Mouse (Mus musculus) retina, embryonic 14.5 days (tissue): ENCODE results near the gene Nrxn3.

Source experiments
- DNase-seq: peaks from one replicate; pipeline ENCODE4 v3.0.0-alpha.2; 2015; ENCODE audit warnings: low spot score

Nrxn3 gene

GRCm38 (mm10) chr12:89953237-89953636 lies 1230.6 kb downstream of the Nrxn3 start:
- DNase-seq = no peak

- no peak for DNase-seq
Measured at GRCm38 (mm10) chr12:89953649-89954048, 1231.0 kb downstream of the Nrxn3 start.

- DNase-seq = no peak
Measured at GRCm38 (mm10) chr12:89954441-89955070, 1231.9 kb downstream of the Nrxn3 start.

GRCm38 (mm10) chr12:89963073-89963472 lies 1240.4 kb downstream of the Nrxn3 start:
- DNase-seq = no peak

GRCm38 (mm10) chr12:89976648-89977047 lies 1254.0 kb downstream of the Nrxn3 start:
- no peak for DNase-seq

GRCm38 (mm10) chr12:89977479-89977878 lies 1254.8 kb downstream of the Nrxn3 start:
- no peak for DNase-seq

GRCm38 (mm10) chr12:89979190-89979589 lies 1256.5 kb downstream of the Nrxn3 start:
- no peak for DNase-seq

GRCm38 (mm10) chr12:89982445-89982844 lies 1259.8 kb downstream of the Nrxn3 start:
- DNase-seq = peak; percentile 3

GRCm38 (mm10) chr12:89983399-89983798 lies 1260.7 kb downstream of the Nrxn3 start:
- no peak for DNase-seq

- DNase-seq = no peak
Measured at GRCm38 (mm10) chr12:89986219-89986618, 1263.5 kb downstream of the Nrxn3 start.

- no peak for DNase-seq
Measured at GRCm38 (mm10) chr12:89993273-89993672, 1270.6 kb downstream of the Nrxn3 start.

- no peak for DNase-seq
Measured at GRCm38 (mm10) chr12:89995392-89995791, 1272.7 kb downstream of the Nrxn3 start.

GRCm38 (mm10) chr12:90010280-90010679 lies 1287.6 kb downstream of the Nrxn3 start:
- DNase-seq = no peak

GRCm38 (mm10) chr12:90013958-90014357 lies 1291.3 kb downstream of the Nrxn3 start:
- DNase-seq = no peak

- peak; percentile 45 for DNase-seq
Measured at GRCm38 (mm10) chr12:90027023-90027422, 1304.3 kb downstream of the Nrxn3 start.

- DNase-seq = no peak
Measured at GRCm38 (mm10) chr12:90041038-90041437, 1318.4 kb downstream of the Nrxn3 start.

GRCm38 (mm10) chr12:90056256-90056655 lies 1333.6 kb downstream of the Nrxn3 start:
- no peak for DNase-seq

- no peak for DNase-seq
Measured at GRCm38 (mm10) chr12:90059786-90060185, 1337.1 kb downstream of the Nrxn3 start.

- no peak for DNase-seq
Measured at GRCm38 (mm10) chr12:90061312-90061711, 1338.6 kb downstream of the Nrxn3 start.

- DNase-seq = no peak
Measured at GRCm38 (mm10) chr12:90062219-90062618, 1339.5 kb downstream of the Nrxn3 start.

- no peak for DNase-seq
Measured at GRCm38 (mm10) chr12:90063443-90063842, 1340.8 kb downstream of the Nrxn3 start.

- DNase-seq = no peak
Measured at GRCm38 (mm10) chr12:90085862-90086261, 1363.2 kb downstream of the Nrxn3 start.

GRCm38 (mm10) chr12:90095754-90096153 lies 1373.1 kb downstream of the Nrxn3 start:
- no peak for DNase-seq

GRCm38 (mm10) chr12:90113351-90113791 lies 1390.7 kb downstream of the Nrxn3 start:
- no peak for DNase-seq
